Mouse (Mus musculus) hindbrain, embryonic 12.5 days (tissue): ENCODE results near the gene Cdc42ep2. TPM values are rescaled to one million over a fixed set of nuclear protein-coding genes. Genes with fewer than 3 reads are reported as not detected.
"Not testable (repeated sequence)": the region's sequence is repeated elsewhere in the genome, so short reads cannot be mapped to it uniquely, and the experiment has no call there.

Experiments
- ATAC-seq: fragments of 200-750 bp; cut with Nextera tagmentation; 2 replicates; pipeline ENCODE4 v1.8.0; 2017; ENCODE audit warnings: moderate TSS enrichment; ENCODE audit not compliant: low FRiP score
- H3K27ac ChIP-seq: fragments of 300-500 bp; sonication (generic); 2 replicates; pipeline ENCODE4 v1.5.1; 2016; ENCODE audit warnings: mild to moderate bottlenecking
- H3K27me3 ChIP-seq: fragments of 300-500 bp; sonication (generic); 2 replicates; pipeline ENCODE4 v1.6.1; 2016; ENCODE audit warnings: mild to moderate bottlenecking
- H3K36me3 ChIP-seq: fragments of 300-500 bp; sonication (generic); 2 replicates; pipeline ENCODE4 v1.6.1; 2016; ENCODE audit warnings: mild to moderate bottlenecking
- H3K4me1 ChIP-seq: fragments of 300-500 bp; sonication (generic); 2 replicates; pipeline ENCODE4 v1.6.1; 2016
- H3K4me2 ChIP-seq: fragments of 300-500 bp; sonication (generic); replicated peaks from 2 replicates; pipeline ENCODE4 v1.6.1; 2016; ENCODE audit warnings: mild to moderate bottlenecking
- H3K4me3 ChIP-seq: fragments of 300-500 bp; sonication (generic); 2 replicates; pipeline ENCODE4 v1.5.1; 2016; ENCODE audit warnings: mild to moderate bottlenecking
- H3K9ac ChIP-seq: fragments of 300-500 bp; sonication (generic); 2 replicates; pipeline ENCODE4 v1.6.1; 2016; ENCODE audit warnings: mild to moderate bottlenecking, moderate library complexity
- H3K9me3 ChIP-seq: fragments of 300-500 bp; sonication (generic); replicated peaks from 2 replicates; pipeline ENCODE4 v1.6.1; 2016; ENCODE audit warnings: mild to moderate bottlenecking
- WGBS: fragments of 180-500 bp; shearing (Covaris S2); methylation state at CpG from one replicate; pipeline ENCODE4 v1.1.7; 2016; 5-methylcytosine and 5-hydroxymethylcytosine counted together
- polyA plus RNA-seq: library from polyadenylated mRNA; unstranded; fragments of >200 nt; fragmentation: Nextera tagmentation; extraction: Ambion mirVana; gene quantifications from 2 replicates; pipeline ENCODE4 v1.2.1, GENCODE M21; 2016

Gene Cdc42ep2
- polyA plus RNA-seq, 1 experiment from 2014 or later = 6.1 TPM

DNA sequence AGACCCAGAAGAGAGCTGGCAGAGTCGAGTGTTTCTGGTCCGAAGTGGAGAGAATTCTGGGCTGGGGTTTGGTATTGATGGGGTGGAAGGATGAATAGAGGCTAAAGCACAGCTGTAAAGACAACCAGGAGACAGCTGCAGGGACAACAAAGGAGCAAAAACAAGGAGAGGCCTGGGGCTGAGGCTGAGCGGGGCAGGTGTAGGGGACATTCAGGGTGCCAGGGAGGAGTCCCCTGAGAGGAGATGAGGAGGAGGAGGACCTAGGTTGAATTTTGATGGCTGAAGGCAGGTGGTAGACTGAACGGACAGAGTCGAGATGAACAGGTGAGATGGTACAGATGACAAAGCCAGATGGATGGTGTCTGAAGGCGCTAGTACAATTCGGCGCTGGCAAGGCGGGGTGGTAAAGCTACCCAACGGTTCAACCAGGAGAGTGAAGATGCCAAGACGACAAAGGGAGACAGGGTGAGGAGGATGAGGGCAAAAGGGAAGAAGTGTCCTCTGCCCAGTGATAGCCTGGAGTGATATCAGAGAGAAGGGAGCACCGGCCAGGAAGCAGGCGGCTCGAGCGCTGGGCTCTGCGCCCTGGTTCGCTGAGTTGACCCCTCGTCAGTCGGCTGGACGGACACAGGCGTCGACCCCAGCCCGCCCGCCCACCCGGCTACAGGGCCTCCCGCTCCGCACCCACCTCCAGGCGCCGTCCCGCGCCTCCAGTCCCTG is 31.2 kb downstream of the Cdc42ep2 start:
- peak overlapping the region; percentile 76; the same call in 1 of the 2 replicates for H3K27ac ChIP-seq
- peak overlapping the region; percentile 81 for H3K4me2 ChIP-seq
- no peaks in the 10 kb centered on the region for H3K9me3 ChIP-seq
- H3K4me1 ChIP-seq = peaks cover 21% of the 10 kb centered on the region
- ATAC-seq = no peak; the same call in none of the 2 replicates
- WGBS = 7% methylated on average over 31 of the region's 31 CpGs
- peaks cover 34% of the 10 kb centered on the region for H3K36me3 ChIP-seq
- peak overlapping the region; percentile 70 for H3K4me3 ChIP-seq
- peak overlapping the region; percentile 90 for H3K9ac ChIP-seq
- no peaks in the 10 kb centered on the region for H3K27me3 ChIP-seq

- 88% methylated on average over 13 of the region's 13 CpGs for WGBS
- no peaks in the 10 kb centered on the region for H3K27me3 ChIP-seq
- H3K4me3 ChIP-seq = peak overlapping the region; percentile 70
- H3K27ac ChIP-seq = no peak overlapping the region
- no peak for ATAC-seq
- H3K9ac ChIP-seq = peak overlapping the region; percentile 90
- peaks cover 28% of the 10 kb centered on the region for H3K36me3 ChIP-seq
- no peaks in the 10 kb centered on the region for H3K9me3 ChIP-seq
- H3K4me1 ChIP-seq = peaks cover 21% of the 10 kb centered on the region
- H3K4me2 ChIP-seq = peak overlapping the region; percentile 81
These were observed 31.9 kb downstream of the Cdc42ep2 start for GRCm38 (mm10) chr19:5892735-5893134.

DNA sequence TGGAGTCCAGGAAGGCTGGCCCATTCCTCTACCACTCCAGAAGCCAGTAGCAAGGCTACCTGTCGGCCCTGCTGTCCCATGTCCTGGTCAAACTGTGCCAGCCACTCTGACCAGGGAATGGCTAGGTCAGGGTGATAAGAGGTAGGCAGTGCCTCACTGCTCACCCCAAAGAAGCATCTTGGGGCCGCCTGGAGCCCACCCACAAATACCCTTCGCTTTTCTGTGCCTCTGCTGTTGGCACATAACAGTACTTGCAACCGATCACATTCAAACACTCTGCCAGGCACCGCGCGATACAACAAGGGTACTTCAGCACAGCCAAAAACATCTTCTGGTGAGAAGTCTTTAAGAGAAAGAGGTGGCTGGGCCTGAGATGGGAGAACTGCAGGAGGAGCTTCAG is 32.4 kb downstream of the Cdc42ep2 start:
- H3K4me1 ChIP-seq = peaks cover 21% of the 10 kb centered on the region
- 0 out of 2 replicates have a peak overlapping the region, but pooled peaks have one; percentile 70 for H3K4me3 ChIP-seq
- WGBS = 97% methylated on average over 7 of the region's 7 CpGs
- peaks cover 24% of the 10 kb centered on the region for H3K36me3 ChIP-seq
- no peak overlapping the region for H3K9ac ChIP-seq
- H3K4me2 ChIP-seq = 0 out of 2 replicates have a peak overlapping the region, but pooled peaks have one; percentile 81
- no peak for ATAC-seq
- no peak overlapping the region for H3K27ac ChIP-seq
- H3K27me3 ChIP-seq = no peaks in the 10 kb centered on the region
- H3K9me3 ChIP-seq = no peaks in the 10 kb centered on the region

DNA sequence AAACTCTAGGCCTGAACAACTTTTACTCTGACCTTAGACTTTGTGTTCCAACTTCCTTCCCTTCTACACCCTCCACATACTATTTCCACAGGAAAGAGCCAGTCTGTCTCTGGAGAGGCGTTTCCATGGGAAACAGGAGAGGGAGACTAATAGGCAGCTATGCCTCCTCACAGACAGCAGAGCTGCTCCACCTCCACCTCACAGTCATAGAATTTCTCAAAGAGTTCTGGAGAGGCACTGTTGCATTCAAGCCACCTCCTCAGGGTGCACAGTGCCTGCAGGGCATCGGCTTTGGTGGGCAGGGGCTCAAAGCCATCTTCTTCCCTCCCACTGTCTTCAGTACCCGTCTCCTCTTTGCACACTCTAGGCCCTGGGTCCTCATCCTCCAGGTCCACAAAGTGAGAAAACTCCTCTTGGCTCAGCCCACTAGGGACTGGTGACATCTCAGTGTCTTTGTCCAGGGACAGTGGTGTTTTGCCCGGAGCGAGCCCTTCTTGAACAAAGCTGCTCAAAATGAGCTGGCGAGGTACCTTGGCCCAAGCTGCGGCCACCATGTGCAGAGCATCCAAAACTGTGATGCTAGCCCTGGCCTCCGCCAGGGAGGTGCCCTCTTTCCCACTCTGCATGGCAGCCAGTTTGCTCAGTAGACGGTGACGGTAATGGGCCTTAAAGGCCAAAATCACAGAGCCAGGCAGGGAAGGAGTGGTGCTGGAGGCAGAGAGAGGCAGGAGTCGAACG is 32.9 kb downstream of the Cdc42ep2 start:
- H3K27ac ChIP-seq = no peak overlapping the region
- H3K4me3 ChIP-seq = no peak overlapping the region
- no peaks in the 10 kb centered on the region for H3K9me3 ChIP-seq
- peaks cover 20% of the 10 kb centered on the region for H3K36me3 ChIP-seq
- no peak for ATAC-seq
- H3K4me1 ChIP-seq = peaks cover 21% of the 10 kb centered on the region
- H3K9ac ChIP-seq = no peak overlapping the region
- H3K4me2 ChIP-seq = no peak overlapping the region
- H3K27me3 ChIP-seq = no peaks in the 10 kb centered on the region
- WGBS = 95% methylated on average over 12 of the region's 12 CpGs

GRCm38 (mm10) chr19:5889211-5889610 is 35.4 kb downstream of the Cdc42ep2 start:
- no peak for ATAC-seq
- Histone ChIP-seq H3K27me3 (no peaks in the 10 kb centered on the region), H3K4me3 (no peak overlapping the region), H3K27ac (no peak overlapping the region), H3K9ac (no peak overlapping the region), H3K9me3 (no peaks in the 10 kb centered on the region), H3K36me3 (0 out of 2 replicates have a peak, but pooled peaks cover 5% of the 10 kb centered on the region), H3K4me2 (no peak overlapping the region), H3K4me1 (peaks cover 21% of the 10 kb centered on the region)
- WGBS = 68% methylated on average over 4 of the region's 4 CpGs

DNA sequence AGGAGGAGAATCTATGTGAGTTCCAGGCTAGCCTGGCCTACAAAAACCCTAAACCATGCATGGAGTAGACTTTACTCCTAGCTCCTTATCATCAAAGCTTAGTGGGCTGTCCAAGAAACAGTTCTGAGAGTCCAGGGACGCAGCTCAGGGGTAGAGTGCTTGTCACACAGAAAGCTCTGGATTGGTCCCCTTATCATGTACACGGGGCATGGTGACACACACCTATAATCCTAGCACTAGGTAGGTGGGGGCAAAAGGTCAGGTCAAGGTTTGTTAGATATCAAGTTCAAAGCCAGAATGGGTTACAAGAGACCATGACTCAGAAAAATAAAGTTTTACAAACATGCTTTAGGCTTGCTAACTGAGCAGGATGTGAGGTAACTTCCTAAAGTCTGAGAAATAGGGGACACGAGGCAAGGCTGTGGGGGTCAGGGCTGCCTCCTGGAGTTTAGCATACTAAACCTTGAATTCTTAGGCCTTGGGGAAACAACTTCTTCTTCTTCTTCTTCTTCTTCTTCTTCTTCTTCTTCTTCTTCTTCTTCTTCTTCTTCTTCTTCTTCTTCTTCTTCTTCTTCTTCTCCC is 37.3 kb downstream of the Cdc42ep2 start:
- no peak for ATAC-seq
- H3K36me3 ChIP-seq = 0 out of 2 replicates have a peak, but pooled peaks cover 3% of the 10 kb centered on the region
- no peaks in the 10 kb centered on the region for H3K9me3 ChIP-seq
- H3K4me3 ChIP-seq = no peak overlapping the region
- WGBS = 86% methylated on average over 3 of the region's 3 CpGs
- H3K9ac ChIP-seq = no peak overlapping the region
- H3K4me1 ChIP-seq = peaks cover 8% of the 10 kb centered on the region
- H3K27me3 ChIP-seq = no peaks in the 10 kb centered on the region
- H3K27ac ChIP-seq = no peak overlapping the region
- no peak overlapping the region for H3K4me2 ChIP-seq

DNA sequence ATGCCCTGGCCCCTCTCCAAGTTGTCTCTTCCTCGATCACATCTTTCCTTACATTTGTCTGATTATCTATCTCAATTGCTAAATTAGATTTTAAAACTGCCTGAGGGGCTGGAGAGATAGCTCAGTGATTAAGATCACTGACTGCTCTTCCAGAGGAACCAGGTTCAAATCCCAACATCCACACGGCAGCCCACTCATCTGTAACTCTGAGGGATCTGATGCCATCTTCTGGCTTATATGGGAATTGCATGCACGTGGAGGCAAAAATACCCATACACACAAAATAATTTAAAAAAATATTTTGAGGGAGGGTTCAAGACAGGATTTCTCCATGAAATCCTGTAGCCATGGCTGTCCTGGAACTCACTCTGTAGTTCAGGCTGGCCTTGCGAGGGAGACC is 38.8 kb downstream of the Cdc42ep2 start:
- Histone ChIP-seq H3K9me3 (no peaks in the 10 kb centered on the region), H3K4me2 (no peak overlapping the region), H3K27ac (no peak overlapping the region), H3K4me3 (no peak overlapping the region), H3K36me3 (no peaks in the 10 kb centered on the region), H3K27me3 (no peaks in the 10 kb centered on the region), H3K9ac (no peak overlapping the region), H3K4me1 (no peaks in the 10 kb centered on the region)
- no peak for ATAC-seq
- 62% methylated on average over 4 of the region's 4 CpGs for WGBS

- H3K27ac ChIP-seq = no peak overlapping the region
- no peak for ATAC-seq
- 60% methylated on average over 1 of the region's 1 CpGs for WGBS
- no peaks in the 10 kb centered on the region for H3K9me3 ChIP-seq
- H3K4me3 ChIP-seq = no peak overlapping the region
- H3K4me1 ChIP-seq = no peaks in the 10 kb centered on the region
- no peak overlapping the region for H3K4me2 ChIP-seq
- H3K36me3 ChIP-seq = no peaks in the 10 kb centered on the region
- no peaks in the 10 kb centered on the region for H3K27me3 ChIP-seq
- no peak overlapping the region for H3K9ac ChIP-seq
These were observed 40.7 kb downstream of the Cdc42ep2 start for GRCm38 (mm10) chr19:5883935-5884334.

DNA sequence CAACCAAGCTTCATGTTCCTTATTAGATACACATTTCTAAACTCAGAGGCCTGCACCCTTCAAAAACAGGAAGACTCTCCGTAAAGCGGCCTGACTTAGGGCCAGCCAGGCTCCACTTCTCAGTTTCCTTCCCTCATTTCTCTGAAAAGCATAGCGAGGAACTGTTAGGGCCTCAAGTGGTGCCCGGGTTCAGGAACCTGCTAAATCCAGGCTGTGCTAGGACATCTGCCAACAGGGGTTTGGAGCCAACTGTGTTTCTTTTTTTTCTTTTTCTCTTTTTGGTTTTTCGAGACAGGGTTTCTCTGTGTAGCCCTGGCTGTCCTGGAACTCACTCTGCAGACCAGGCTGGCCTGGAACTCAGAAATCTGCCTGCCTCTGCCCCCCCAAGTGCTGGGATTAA is 42.5 kb downstream of the Cdc42ep2 start:
- not testable (repeated sequence) for H3K27me3 ChIP-seq, H3K27ac ChIP-seq, H3K9me3 ChIP-seq, H3K4me1 ChIP-seq, H3K36me3 ChIP-seq, ATAC-seq, H3K4me2 ChIP-seq, H3K4me3 ChIP-seq, H3K9ac ChIP-seq
- 87% methylated on average over 5 of the region's 5 CpGs for WGBS

DNA sequence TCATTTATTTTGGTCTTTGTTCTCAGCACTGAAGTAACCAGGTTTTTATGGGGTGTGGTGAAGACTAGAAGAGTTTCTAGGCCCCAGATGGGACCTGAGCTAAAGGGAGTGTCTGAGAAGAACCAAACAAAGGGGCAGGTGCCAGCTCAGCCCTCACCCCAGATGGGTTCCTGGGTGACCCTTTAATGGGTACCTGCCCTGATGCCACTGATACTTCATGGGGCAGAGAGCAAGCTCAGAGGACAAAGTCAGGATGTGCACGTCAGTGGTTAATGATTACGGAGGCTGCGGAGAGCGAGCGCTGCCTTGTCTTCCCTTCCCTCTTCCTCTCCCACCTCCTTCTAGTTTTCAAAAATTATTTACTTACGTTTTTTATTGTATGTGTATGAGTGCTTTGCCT is 43.5 kb downstream of the Cdc42ep2 start:
- Histone ChIP-seq H3K9ac (no peak overlapping the region), H3K4me2 (no peak overlapping the region), H3K27me3 (no peaks in the 10 kb centered on the region), H3K4me1 (0 out of 2 replicates have a peak, but pooled peaks cover 2% of the 10 kb centered on the region), H3K9me3 (no peaks in the 10 kb centered on the region), H3K4me3 (no peak overlapping the region), H3K27ac (no peak overlapping the region), H3K36me3 (no peaks in the 10 kb centered on the region)
- 94% methylated on average over 6 of the region's 6 CpGs for WGBS
- ATAC-seq = no peak

DNA sequence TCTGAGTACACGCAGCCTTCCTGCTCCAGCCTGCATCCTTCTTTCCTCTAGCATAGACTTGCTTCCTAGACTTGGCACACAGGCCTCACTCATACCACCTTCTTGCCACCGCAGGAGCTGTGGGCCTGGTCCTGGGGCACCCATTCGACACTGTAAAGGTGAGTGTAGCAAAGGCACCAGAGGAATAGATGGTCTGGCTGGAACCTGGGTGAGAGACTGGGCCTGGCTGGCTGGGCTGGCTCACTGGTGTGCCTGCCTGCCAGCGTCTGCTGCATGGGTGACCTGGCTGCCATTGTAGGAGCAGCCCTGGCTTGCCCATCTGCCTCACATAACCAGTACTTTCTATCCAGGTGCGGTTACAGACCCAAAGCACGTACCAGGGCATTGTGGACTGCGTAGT is 44.9 kb downstream of the Cdc42ep2 start:
- Histone ChIP-seq H3K4me2 (no peak overlapping the region), H3K27me3 (no peaks in the 10 kb centered on the region), H3K4me1 (peaks cover 8% of the 10 kb centered on the region), H3K4me3 (no peak overlapping the region), H3K36me3 (no peaks in the 10 kb centered on the region), H3K9me3 (no peaks in the 10 kb centered on the region), H3K27ac (no peak overlapping the region), H3K9ac (no peak overlapping the region)
- no peak for ATAC-seq
- WGBS = 95% methylated on average over 7 of the region's 7 CpGs

DNA sequence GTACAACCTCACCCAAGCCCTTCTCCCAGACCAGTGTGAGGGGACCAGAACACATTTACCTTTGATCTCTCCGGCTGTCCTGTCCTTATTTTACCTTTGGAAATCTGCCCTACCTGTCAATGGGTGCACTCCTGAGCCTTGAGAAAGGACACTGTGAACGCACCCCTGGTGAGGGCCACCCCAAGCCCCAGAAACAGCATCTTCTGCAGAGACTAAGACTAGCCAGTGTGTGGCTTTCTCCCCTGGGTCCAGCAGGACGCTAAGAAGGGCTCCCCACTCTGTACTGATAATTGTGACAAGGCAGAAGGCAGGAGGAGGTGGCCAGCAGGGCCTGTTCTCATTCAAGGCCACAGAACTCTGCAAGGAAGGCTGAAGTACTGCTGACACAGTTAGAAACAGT is 45.7 kb downstream of the Cdc42ep2 start:
- H3K27ac ChIP-seq = no peak overlapping the region
- WGBS = 84% methylated on average over 3 of the region's 3 CpGs

More for the DNA sequence above, 45.7 kb downstream of the Cdc42ep2 start:
- ATAC-seq = no peak
- Histone ChIP-seq H3K36me3 (no peaks in the 10 kb centered on the region), H3K4me3 (no peak overlapping the region), H3K9me3 (no peaks in the 10 kb centered on the region), H3K9ac (no peak overlapping the region), H3K27me3 (no peaks in the 10 kb centered on the region), H3K4me1 (peaks cover 16% of the 10 kb centered on the region), H3K4me2 (no peak overlapping the region)
